Mouse (Mus musculus) CH12.LX (cell line): ENCODE results near the gene Fbxo28.

ENCODE experiments used
- BHLHE40 ChIP-seq: IDR thresholded peaks from 2 replicates; pipeline ENCODE4 v1.6.1; 2011; ENCODE audit warnings: mild to moderate bottlenecking, low read depth, low read length, improper control_type of control experiment
- CTCF ChIP-seq, 2 experiments: IDR thresholded peaks in 1 of 2; conservative IDR thresholded peaks in 1 of 2; 2 replicates each; pipeline ENCODE4 v1.5.1; 2011 to 2012; ENCODE audit warnings: low read depth in 2 of 2, low read length in 2 of 2, improper control_type of control experiment in 1 of 2, inconsistent platforms in 1 of 2, mild to moderate bottlenecking in 1 of 2, moderate library complexity in 1 of 2
- MAX ChIP-seq: IDR thresholded peaks from 2 replicates; pipeline ENCODE4 v1.6.1; 2011; ENCODE audit warnings: low read length, improper control_type of control experiment

DNA sequence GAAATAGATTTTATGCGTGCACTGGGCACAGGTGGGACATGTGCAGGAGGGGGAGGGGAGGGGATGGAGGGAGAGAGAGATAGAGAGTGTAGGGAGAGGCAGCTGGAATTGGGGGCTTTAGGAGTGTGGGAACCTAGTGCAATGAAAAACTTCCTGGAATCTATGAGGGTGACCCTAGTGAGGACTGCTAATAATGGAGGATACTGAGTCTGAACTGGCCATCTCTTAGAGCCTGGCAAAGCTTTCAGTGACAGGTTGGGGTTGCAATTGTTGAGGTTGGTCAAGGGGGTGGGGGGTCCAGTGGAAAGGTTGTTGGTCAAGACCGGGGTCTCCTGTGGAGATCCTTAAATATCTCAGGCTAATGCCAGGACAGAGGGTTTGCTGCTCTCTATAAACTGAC, 31.1 kb downstream of the Fbxo28 start:
- TF ChIP-seq CTCF (conservative IDR thresholded peaks at IDR 0.05 in 1 of 2, IDR thresholded peaks at IDR 0.05 in 1 of 2; ENCODE audit: low read depth in 2 of 2, low read length in 2 of 2) (no peak), MAX (no peak), BHLHE40 (no peak)
